Mouse (Mus musculus): Measurements from ENCODE around the gene Casz1.

Gene Casz1

DNA sequence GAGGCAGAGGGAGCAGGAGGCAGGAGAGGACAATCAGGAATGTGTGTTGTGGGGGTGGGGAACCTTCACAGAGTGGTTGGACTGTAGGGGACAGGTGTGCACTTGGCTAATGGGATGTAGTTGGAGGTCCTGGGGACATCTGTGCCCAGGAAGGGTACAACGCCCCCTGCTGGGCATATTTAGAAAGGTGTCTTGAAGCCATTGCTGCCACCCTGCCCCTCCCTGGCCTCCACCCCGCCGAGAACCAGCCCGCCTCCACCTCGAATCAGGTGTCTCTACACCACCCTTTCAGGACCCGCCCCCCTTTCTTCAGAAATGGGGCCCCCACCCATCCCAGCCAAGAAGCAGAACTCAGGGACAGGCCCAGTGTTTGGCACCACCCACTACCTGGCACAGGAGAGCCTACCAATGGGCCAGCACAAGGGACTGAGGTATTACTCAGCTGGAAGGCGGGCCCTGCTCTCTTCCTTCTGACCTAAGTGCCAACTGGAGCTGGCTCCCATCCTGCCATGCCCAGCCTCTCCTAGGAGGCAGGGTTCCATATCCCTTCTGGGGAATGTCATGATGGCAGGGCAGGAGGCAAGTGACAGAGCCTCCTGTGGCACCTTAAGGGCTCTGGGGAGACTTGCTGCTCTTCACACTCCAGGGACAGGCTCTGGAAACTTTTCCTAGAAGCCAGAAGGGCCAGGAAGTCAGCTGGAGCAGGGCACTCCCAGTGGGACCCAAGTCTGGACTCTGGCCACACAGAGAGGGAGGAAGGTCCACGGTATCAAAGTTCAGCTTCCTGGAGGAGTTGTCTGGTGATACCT, 98.9 kb downstream of the Casz1 start:
- no peak for DNase-seq (ENCODE audit: low read depth, low spot score)

GRCm38 (mm10) chr4:148905295-148905694, 101.1 kb downstream of the Casz1 start:
- DNase-seq (ENCODE audit: low read depth, low spot score), result no peak

DNA sequence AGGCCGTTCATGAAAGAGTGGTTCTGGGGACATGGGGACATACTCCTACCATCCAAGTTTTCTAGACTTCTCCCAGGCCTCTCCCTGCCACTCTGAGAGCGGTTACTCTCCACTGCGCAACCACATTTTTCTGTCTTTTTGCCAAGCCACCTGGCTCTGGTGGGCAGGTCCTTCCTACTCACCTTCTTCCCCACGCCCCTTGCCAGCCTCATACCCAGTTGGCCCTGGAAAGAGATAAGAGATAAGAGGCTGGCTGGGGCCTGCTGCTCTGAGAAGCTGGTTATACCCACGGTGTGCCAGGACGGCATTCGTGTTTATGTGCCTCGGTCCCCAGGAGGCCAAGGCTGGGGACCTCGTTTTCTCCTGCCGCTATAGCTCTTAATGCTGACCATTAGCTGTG, 102.6 kb downstream of the Casz1 start:
- no peak for DNase-seq (ENCODE audit: low read depth, low spot score)

GRCm38 (mm10) chr4:148908214-148908681, 104.0 kb downstream of the Casz1 start:
- DNase-seq (ENCODE audit: low read depth, low spot score), result no peak

DNA sequence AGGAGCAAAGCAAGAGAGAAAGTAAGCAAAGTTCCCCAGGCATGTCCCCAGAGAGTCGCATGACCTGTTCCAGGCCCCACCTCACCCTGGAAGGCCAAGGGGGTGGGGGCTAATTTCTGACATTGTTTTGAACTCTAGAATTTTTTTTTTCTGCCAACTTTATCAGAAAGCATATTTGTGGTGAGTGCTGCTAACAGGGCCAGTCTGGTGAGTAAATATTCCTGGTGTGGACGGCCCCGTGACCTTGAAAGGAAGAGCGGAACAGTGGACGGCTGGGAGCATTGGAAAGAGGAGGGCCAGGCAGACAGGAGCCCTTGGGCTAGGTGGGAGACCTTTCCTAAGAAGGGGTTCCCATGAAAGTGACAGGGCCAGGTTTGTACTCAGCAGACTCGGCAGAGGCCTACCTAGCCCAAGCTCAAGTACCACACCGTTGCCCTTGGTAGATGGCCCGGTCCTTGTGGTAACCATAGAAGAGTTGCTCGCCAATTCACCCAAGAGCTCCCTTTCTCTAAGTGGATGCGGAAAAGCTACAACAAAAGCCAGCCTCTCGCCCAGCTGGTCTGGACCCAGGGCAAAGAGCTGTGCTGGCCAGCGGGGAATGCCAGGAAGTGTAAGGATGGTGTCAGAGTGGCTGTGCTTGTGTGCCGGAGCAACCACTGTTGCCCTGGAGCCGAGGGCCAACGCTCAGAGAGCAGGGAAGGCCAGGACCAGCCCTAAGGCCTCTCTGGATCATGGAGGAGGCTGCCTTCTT, 104.7 kb downstream of the Casz1 start:
- DNase-seq (ENCODE audit: low read depth, low spot score), result no peak

DNA sequence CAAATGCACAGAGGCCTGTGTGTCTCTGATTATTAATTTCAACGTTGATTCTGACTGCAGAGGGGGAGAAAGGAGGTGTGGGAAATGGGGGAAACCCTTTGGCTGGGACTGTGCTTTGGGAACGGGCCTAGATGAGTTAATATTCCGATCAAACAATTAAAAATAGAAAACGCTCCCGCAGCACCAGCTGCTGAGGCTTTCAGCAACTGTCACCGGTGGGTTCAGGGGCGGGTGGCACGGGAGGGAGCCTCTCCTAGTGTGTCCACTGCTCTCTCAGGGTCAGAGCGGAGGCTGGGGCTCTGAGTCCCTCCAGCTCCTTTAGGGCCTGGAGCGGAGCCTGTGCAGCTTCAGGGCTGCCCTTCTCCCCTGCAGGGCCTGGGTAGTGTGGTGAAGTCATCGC, 105.3 kb downstream of the Casz1 start:
- no peak for DNase-seq (ENCODE audit: low read depth, low spot score)

GRCm38 (mm10) chr4:148912134-148912533, 107.9 kb downstream of the Casz1 start:
- DNase-seq (ENCODE audit: low read depth, low spot score), result no peak

DNA sequence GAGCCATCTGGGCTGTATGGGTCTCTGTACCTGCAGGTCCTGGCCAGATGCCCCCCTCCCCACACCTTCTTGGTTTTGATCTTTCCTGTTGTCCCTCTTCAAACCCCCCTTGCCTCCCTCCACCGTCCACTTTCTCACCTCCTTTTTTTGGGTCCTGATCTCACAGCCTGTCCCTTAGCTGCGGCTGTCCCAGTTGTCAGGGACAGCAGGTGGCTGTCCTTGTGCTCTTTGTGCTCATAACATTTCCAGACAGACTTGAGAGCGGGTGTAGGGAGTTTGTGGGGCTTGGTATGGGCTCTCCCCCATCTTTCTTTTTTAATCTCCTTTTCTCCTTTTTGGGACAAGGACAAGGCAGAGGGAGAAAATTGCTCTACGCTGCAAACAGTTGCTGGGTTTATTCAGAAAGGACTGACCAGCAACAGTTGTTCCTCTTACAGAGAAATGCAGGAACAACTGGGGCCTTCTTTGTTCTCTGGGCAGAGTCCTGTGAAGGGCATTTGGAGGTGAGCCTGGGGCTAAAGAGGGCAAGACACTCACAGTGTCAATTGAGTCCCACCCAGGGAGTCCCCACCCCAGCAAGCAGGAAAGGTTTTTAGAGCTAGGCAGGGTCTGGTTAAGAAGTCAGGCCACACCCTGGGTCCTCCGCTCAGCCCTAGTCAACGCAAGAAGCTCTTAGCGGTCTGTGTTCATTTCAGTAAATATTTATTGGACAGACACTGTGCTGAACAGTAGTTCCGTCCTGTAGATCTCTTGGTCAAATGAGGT, 108.8 kb downstream of the Casz1 start:
- DNase-seq (ENCODE audit: low read depth, low spot score), result no peak

- no peak for DNase-seq (ENCODE audit: low read depth, low spot score)
These were observed 110.8 kb downstream of the Casz1 start for GRCm38 (mm10) chr4:148914863-148915622.

DNA sequence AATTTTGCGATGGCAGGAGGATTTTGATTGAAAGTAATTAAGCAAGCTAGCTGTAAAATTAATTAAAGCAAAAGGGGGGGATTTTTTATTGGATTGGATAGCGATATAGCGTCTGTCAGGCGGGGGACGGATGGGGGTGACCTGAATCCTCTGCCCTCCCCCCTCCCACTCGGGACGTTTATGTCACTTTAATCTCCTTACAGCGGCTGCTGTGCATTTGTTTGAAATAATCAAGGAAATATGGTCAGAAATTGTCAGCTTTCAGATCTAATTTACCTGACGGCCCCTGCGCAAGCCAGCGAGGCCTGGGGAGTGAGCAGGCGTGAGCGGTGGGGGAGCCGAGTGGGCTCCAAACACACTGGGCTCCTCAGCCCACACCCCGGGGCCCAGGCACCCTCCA, 111.6 kb downstream of the Casz1 start:
- no peak for DNase-seq (ENCODE audit: low read depth, low spot score)

DNA sequence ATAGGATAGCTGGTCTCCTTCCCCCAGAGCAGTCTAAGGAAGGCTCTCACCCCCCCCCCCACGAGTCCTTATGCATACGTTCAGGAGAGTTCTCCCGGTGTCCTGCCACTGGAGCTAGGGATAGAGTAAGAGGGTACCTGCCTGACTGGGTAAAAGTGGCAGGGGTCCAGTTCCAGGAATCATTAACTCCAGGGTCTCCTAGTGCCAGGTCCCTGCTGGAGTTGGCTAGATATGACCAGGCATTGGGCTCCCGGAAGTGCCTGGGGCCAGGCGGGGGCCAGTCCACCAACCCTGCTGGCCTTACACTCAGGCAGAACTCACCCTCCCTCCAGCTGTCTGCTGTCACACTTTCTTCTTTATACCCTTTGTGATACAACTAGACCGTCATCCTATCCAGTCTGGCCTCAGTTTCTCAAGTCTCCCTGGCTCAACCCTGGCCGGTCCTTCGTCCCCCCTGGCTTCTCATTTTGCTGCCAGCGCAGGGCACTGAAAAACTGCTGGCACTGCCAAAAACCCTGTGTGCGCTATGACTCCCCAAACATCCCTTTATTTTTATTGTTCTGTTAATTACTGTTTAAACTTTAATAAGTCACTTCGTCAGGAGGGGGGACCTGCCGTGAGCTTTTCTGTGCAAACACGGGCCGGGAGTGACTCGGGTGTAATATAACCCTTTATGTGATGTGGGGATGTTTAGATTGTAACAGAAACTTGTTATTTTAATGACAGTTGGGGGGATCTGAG, 114.6 kb downstream of the Casz1 start:
- DNase-seq (ENCODE audit: low read depth, low spot score), result no peak

- DNase-seq (ENCODE audit: low read depth, low spot score), result no peak
These were observed 116.4 kb downstream of the Casz1 start for GRCm38 (mm10) chr4:148920610-148921009.

- no peak for DNase-seq (ENCODE audit: low read depth, low spot score)
These were observed 118.0 kb downstream of the Casz1 start for GRCm38 (mm10) chr4:148922221-148922700.

DNA sequence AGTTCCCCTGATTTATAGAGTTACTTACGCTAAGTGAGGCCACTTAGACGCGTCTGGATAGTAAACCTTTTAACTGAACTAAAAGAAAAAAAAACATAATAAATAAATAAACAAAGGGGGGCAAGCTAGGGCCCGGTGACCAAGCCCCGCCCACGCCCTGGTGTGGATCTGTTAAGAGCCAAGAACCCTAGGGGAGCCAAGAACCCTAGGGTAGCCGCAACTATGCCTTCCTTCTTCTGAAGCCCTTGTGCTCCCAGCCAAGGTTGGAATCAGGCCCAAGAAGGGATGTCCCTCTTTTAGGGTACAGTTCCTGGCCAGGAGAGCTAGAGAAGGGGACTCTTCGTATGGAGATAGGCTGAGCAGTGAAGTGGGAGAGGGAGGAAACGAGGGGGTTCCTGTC, 119.2 kb downstream of the Casz1 start:
- DNase-seq (ENCODE audit: low read depth, low spot score), result no peak

DNA sequence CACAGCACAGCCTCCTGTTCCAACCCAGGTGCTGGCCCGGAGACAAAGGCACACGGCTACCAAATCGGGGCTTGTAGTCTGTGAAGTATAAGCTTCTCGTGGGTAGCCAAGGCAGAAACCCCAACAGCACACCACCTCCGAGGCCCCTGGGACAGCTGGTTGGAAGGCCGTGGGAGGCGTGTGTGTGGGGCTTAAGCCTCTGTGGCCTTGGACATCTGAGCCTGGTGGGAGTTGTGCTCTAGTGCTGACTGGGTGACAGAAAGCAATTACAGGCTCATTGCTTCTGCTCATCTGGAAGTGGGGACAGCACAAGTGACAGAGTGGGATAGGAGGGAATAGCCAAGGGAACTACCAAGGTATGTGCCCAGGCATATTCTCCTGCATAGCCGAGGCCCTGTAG, 119.7 kb downstream of the Casz1 start:
- no peak for DNase-seq (ENCODE audit: low read depth, low spot score)

DNA sequence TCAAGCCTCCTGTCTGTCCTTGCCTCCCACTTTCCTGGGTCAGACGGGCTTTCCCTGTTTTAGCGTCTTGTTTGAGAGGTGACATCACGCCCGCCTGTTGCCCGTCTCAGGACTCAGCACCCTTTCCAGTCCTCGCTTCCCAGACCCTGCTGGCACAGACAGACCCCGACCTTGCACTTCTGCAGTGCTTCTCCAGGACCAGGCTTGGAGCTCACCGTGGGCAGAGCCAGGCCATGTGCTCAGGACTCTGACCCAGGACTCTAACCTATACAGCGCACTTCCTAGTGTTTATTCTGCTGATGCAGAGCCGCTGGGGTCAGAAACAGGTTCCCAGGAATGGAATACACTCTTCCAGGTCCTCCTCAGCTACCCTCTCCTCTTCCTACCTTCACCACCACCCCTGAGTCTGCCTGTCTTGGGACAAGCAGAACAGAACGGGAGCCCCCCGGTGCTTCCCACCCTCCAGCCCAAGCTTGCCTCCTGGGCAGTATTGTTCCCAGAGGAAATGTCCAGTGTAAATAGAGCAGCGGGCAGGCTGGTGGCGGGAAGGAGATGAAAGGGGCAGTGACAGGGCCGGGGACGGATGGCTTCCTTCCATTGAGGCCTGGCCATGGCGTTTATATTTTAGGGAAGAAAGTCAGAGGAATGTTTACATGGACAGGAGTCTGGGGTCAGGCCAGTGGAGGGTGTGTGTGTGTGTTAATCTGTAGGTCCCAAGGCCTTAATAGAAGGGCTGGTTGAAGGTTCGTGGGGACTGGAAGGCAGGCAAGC, 121.5 kb downstream of the Casz1 start:
- no peak for DNase-seq (ENCODE audit: low read depth, low spot score)

- DNase-seq (ENCODE audit: low read depth, low spot score), result no peak
These were observed 122.2 kb downstream of the Casz1 start for GRCm38 (mm10) chr4:148926459-148926858.

DNA sequence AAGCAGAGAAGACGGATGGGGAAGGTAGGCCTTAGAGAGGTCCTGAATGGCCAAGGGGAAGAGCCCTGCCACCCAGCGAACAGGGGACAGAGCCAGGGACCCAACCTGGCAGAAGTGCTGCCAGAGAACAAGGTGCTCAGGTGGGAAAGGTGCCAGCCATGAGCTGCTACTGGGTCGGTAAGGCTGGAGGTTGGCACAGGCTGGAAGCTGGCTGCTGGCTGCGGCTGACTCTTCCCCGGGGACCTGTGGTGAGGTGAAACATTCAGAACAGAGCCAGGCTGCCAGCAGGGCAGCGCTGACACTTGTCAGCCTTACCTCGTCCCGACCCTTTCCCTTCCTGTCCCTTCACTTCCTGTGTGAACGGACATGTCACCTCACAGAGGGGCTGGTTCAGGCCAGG, 124.1 kb downstream of the Casz1 start:
- no peak for DNase-seq (ENCODE audit: low read depth, low spot score)

DNA sequence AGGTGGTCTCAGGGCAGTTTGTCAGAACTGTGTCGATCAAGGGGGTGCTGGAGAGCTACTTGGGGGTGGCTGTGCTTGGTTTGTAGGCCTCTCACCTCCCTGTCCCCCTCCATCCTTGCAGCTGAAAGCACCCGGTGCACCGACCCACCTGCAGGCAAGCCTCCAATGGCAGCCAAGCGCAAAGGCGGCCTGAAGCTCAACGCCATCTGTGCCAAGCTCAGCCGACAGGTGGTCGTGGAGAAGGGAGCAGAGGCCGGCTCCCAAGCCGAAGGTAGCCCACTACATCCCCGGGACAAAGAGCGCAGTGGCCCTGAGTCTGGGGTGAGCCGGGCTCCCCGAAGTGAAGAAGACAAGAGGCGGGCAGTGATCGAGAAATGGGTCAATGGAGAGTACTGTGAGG, 124.6 kb downstream of the Casz1 start:
- DNase-seq (ENCODE audit: low read depth, low spot score), result no peak

DNA sequence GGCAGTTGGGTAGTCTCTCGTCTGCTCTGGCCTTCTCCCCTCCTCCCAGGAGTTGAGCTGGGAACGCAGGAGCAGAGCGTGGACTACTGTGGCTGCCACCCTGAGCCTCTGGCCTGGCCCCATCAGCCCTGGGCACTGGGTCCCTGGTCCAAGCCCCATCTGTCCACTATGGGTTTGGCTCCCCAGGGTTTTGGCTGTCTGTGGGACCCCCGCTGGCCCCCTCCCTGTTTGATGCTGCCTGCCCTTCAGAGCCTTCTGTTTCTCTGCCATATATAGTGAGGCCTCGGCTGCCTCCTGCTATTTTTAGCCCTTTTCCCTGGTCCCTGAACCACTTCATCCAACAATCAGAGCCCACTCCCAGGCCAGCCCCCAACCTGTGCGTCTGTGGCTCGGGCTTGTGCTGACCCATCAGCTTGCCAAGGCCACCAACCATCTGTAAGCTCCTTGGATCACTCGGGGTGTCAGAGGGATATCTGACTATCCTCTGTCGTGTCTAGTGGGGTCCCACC, 126.5 kb downstream of the Casz1 start:
- DNase-seq (ENCODE audit: low read depth, low spot score), result no peak

Measured in WW6 (cell line).